Mouse (Mus musculus) embryonic facial prominence, embryonic 11.5 days (tissue): ENCODE data around the gene Setd3. TPM values are rescaled to one million over a fixed set of nuclear protein-coding genes. Genes with fewer than 3 reads are reported as not detected.

Source experiments
- ATAC-seq: fragments of 200-750 bp; cut with Nextera tagmentation; replicated peaks from 2 replicates; pipeline ENCODE4 v1.8.0; 2017; ENCODE audit warnings: low read depth; ENCODE audit not compliant: insufficient number of reproducible peaks, low FRiP score, low TSS enrichment
- DNase-seq: peaks from one replicate; pipeline ENCODE4 v3.0.0-alpha.2; 2015; ENCODE audit warnings: low spot score
- H3K27ac ChIP-seq: fragments of 300-500 bp; sonication (generic); replicated peaks from 2 replicates; pipeline ENCODE4 v1.5.1; 2014; ENCODE audit warnings: mild to moderate bottlenecking, low read depth, low read length, control low read depth
- H3K27me3 ChIP-seq: fragments of 300-500 bp; sonication (generic); 2 replicates; pipeline ENCODE4 v1.6.1; 2014; ENCODE audit warnings: mild to moderate bottlenecking, low read length, moderate library complexity, mixed read lengths; ENCODE audit not compliant: control insufficient read depth, insufficient read depth
- H3K36me3 ChIP-seq: fragments of 300-500 bp; sonication (generic); replicated peaks from 2 replicates; pipeline ENCODE4 v1.6.1; 2014; ENCODE audit warnings: low read depth, mild to moderate bottlenecking, low read length, moderate library complexity, mixed read lengths; ENCODE audit not compliant: control insufficient read depth, insufficient read depth
- H3K4me1 ChIP-seq: fragments of 300-500 bp; sonication (generic); 2 replicates; pipeline ENCODE4 v1.6.1; 2014; ENCODE audit warnings: low read length, mixed read lengths; ENCODE audit not compliant: control insufficient read depth, insufficient read depth
- H3K4me2 ChIP-seq: fragments of 300-500 bp; sonication (generic); 2 replicates; pipeline ENCODE4 v1.6.1; 2014; ENCODE audit warnings: low read depth, mild to moderate bottlenecking, control low read depth, low read length, moderate library complexity
- H3K4me3 ChIP-seq: fragments of 300-500 bp; sonication (generic); 2 replicates; pipeline ENCODE4 v1.5.1; 2014; ENCODE audit warnings: low read depth, low read length, control low read depth
- H3K9ac ChIP-seq: fragments of 300-500 bp; sonication (generic); replicated peaks from 2 replicates; pipeline ENCODE4 v1.6.1; 2014; ENCODE audit warnings: mild to moderate bottlenecking, control low read depth, low read length
- H3K9me3 ChIP-seq: fragments of 300-500 bp; sonication (generic); replicated peaks from 2 replicates; pipeline ENCODE4 v1.6.1; 2016; ENCODE audit warnings: mild to moderate bottlenecking, low read length, inconsistent platforms, mixed read lengths; ENCODE audit not compliant: control insufficient read depth
- WGBS: fragments of 180-500 bp; shearing (Covaris S2); extraction: QIAGEN DNeasy Blood & Tissue Kit; methylation state at CpG from one replicate; pipeline ENCODE4 v1.1.7; 2014; 5-methylcytosine and 5-hydroxymethylcytosine counted together
- polyA plus RNA-seq: library from polyadenylated mRNA; unstranded; fragments of >200 nt; fragmentation: Nextera tagmentation; extraction: Ambion mirVana; gene quantifications from 2 replicates; pipeline ENCODE4 v1.2.1, GENCODE M21; 2014

Gene Setd3
- polyA plus RNA-seq, 1 experiment from 2014 or later, result 101 TPM

GRCm38 (mm10) chr12:108212071-108212470 is 33.0 kb upstream of the Setd3 start:
- WGBS, result 52% methylated on average over 5 of the region's 5 CpGs

GRCm38 (mm10) chr12:108210623-108211022 is 31.5 kb upstream of the Setd3 start:
- Histone ChIP-seq H3K36me3 (no peaks in the 10 kb centered on the region; the same call in 1 of the 2 replicates), H3K9me3 (no peaks in the 10 kb centered on the region), H3K4me3 (no peak overlapping the region), H3K9ac (no peak overlapping the region), H3K27me3 (no peaks in the 10 kb centered on the region), H3K4me2 (no peak overlapping the region), H3K27ac (no peak overlapping the region), H3K4me1 (peaks cover 6% of the 10 kb centered on the region)
- DNase-seq (no peak), ATAC-seq (no peak)
- WGBS, result 91% methylated on average over 15 of the region's 15 CpGs

More at GRCm38 (mm10) chr12:108212071-108212470, 33.0 kb upstream of the Setd3 start:
- Histone ChIP-seq H3K36me3 (no peaks in the 10 kb centered on the region; the same call in 1 of the 2 replicates), H3K4me3 (no peak overlapping the region), H3K4me2 (no peak overlapping the region), H3K4me1 (peaks cover 6% of the 10 kb centered on the region), H3K9ac (no peak overlapping the region), H3K27me3 (no peaks in the 10 kb centered on the region), H3K9me3 (no peaks in the 10 kb centered on the region), H3K27ac (0 out of 2 replicates have a peak overlapping the region, but pooled peaks have one; percentile 35)
- DNase-seq (no peak), ATAC-seq (no peak)

- H3K36me3 ChIP-seq, result peaks cover 6% of the 10 kb centered on the region
- H3K27me3 ChIP-seq, result no peaks in the 10 kb centered on the region
- H3K4me1 ChIP-seq, result no peaks in the 10 kb centered on the region; the same call in 1 of the 2 replicates
- ATAC-seq (0 out of 2 replicates have a peak, but pooled peaks have one; percentile 3), DNase-seq (peak; percentile 78)
- H3K27ac ChIP-seq, result no peak overlapping the region
- no peak overlapping the region for H3K9ac ChIP-seq
- H3K9me3 ChIP-seq, result no peaks in the 10 kb centered on the region
- WGBS, result 33% methylated on average over 13 of the region's 13 CpGs
- no peak overlapping the region for H3K4me3 ChIP-seq
- H3K4me2 ChIP-seq, result no peak overlapping the region
Observed at GRCm38 (mm10) chr12:108208726-108209438, 29.8 kb upstream of the Setd3 start.

- H3K27ac ChIP-seq, result no peak overlapping the region
- H3K9me3 ChIP-seq, result no peaks in the 10 kb centered on the region
- no peak for ATAC-seq
- H3K4me3 ChIP-seq, result no peak overlapping the region
- no peaks in the 10 kb centered on the region for H3K27me3 ChIP-seq
- H3K4me1 ChIP-seq, result no peaks in the 10 kb centered on the region
- no peak for DNase-seq
- peaks cover 6% of the 10 kb centered on the region for H3K36me3 ChIP-seq
- 86% methylated on average over 9 of the region's 9 CpGs for WGBS
- no peak overlapping the region for H3K9ac ChIP-seq
- no peak overlapping the region for H3K4me2 ChIP-seq
Observed at GRCm38 (mm10) chr12:108208216-108208615, 29.1 kb upstream of the Setd3 start.

GRCm38 (mm10) chr12:108206641-108207040 is 27.5 kb upstream of the Setd3 start:
- H3K9ac ChIP-seq, result no peak overlapping the region
- peak; percentile 81 for DNase-seq
- no peaks in the 10 kb centered on the region for H3K9me3 ChIP-seq
- H3K4me1 ChIP-seq, result no peaks in the 10 kb centered on the region
- WGBS, result 12% methylated on average over 5 of the region's 5 CpGs
- H3K4me2 ChIP-seq, result no peak overlapping the region
- peaks cover 9% of the 10 kb centered on the region for H3K36me3 ChIP-seq
- ATAC-seq, result peak; percentile 50; the same call in 1 of the 2 replicates
- H3K27me3 ChIP-seq, result no peaks in the 10 kb centered on the region
- H3K27ac ChIP-seq, result no peak overlapping the region
- no peak overlapping the region for H3K4me3 ChIP-seq

- peaks cover 10% of the 10 kb centered on the region for H3K36me3 ChIP-seq
- H3K27ac ChIP-seq, result no peak overlapping the region
- 80% methylated on average over 12 of the region's 12 CpGs for WGBS
- H3K27me3 ChIP-seq, result no peaks in the 10 kb centered on the region
- ATAC-seq (no peak), DNase-seq (no peak)
- H3K4me1 ChIP-seq, result no peaks in the 10 kb centered on the region
- no peak overlapping the region for H3K4me3 ChIP-seq
- H3K9me3 ChIP-seq, result no peaks in the 10 kb centered on the region
- H3K9ac ChIP-seq, result no peak overlapping the region
- H3K4me2 ChIP-seq, result no peak overlapping the region
Observed at GRCm38 (mm10) chr12:108204978-108205377, 25.9 kb upstream of the Setd3 start.

- H3K36me3 ChIP-seq, result peaks cover 13% of the 10 kb centered on the region
- H3K9ac ChIP-seq, result no peak overlapping the region
- DNase-seq (no peak), ATAC-seq (no peak)
- WGBS, result 56% methylated on average over 8 of the region's 8 CpGs
- H3K27ac ChIP-seq, result no peak overlapping the region
- H3K9me3 ChIP-seq, result no peaks in the 10 kb centered on the region
- H3K4me1 ChIP-seq, result no peaks in the 10 kb centered on the region
- H3K27me3 ChIP-seq, result no peaks in the 10 kb centered on the region
- no peak overlapping the region for H3K4me3 ChIP-seq
- no peak overlapping the region for H3K4me2 ChIP-seq
Observed at GRCm38 (mm10) chr12:108203895-108204294, 24.8 kb upstream of the Setd3 start.

GRCm38 (mm10) chr12:108200094-108200493 is 21.0 kb upstream of the Setd3 start:
- no peaks in the 10 kb centered on the region for H3K9me3 ChIP-seq
- 82% methylated on average over 1 of the region's 1 CpGs for WGBS
- H3K4me3 ChIP-seq, result no peak overlapping the region
- peaks cover 26% of the 10 kb centered on the region for H3K36me3 ChIP-seq
- ATAC-seq, result no peak
- no peaks in the 10 kb centered on the region for H3K4me1 ChIP-seq
- H3K4me2 ChIP-seq, result no peak overlapping the region
- DNase-seq, result no peak
- no peak overlapping the region for H3K9ac ChIP-seq
- H3K27ac ChIP-seq, result no peak overlapping the region
- H3K27me3 ChIP-seq, result no peaks in the 10 kb centered on the region
